Mouse (Mus musculus) heart, embryonic 16.5 days (tissue): ENCODE measurements around the gene Rbm15. TPM values are rescaled to one million over a fixed set of nuclear protein-coding genes. Genes with fewer than 3 reads are reported as not detected.
A peak's percentile ranks its signal among the peaks of the same experiment; 100 is the strongest.

Experiments
- ATAC-seq: fragments of 200-750 bp; cut with Nextera tagmentation; replicated peaks from 2 replicates; pipeline ENCODE4 v1.8.0; 2017; ENCODE audit warnings: moderate number of reproducible peaks; ENCODE audit not compliant: insufficient read depth, low FRiP score; ENCODE audit errors: extremely low read depth
- H3K27ac ChIP-seq: fragments of 300-500 bp; sonication (generic); 2 replicates; pipeline ENCODE4 v1.5.1; 2014; ENCODE audit warnings: mild to moderate bottlenecking, low read length, control low read depth, moderate library complexity
- H3K27me3 ChIP-seq: fragments of 300-500 bp; sonication (generic); 2 replicates; pipeline ENCODE4 v1.6.1; 2014; ENCODE audit warnings: low read length, mixed read lengths; ENCODE audit not compliant: control insufficient read depth, insufficient read depth
- H3K36me3 ChIP-seq: fragments of 300-500 bp; sonication (generic); 2 replicates; pipeline ENCODE4 v1.6.1; 2014; ENCODE audit not compliant: control insufficient read depth, insufficient read depth
- H3K4me1 ChIP-seq: fragments of 300-500 bp; sonication (generic); 2 replicates; pipeline ENCODE4 v1.6.1; 2014; ENCODE audit warnings: low read length, mixed read lengths; ENCODE audit not compliant: control insufficient read depth, insufficient read depth
- H3K4me2 ChIP-seq: fragments of 300-500 bp; sonication (generic); 2 replicates; pipeline ENCODE4 v1.6.1; 2014; ENCODE audit warnings: low read depth, mild to moderate bottlenecking, control low read depth, low read length
- H3K4me3 ChIP-seq: fragments of 300-500 bp; sonication (generic); 2 replicates; pipeline ENCODE4 v1.5.1; 2014; ENCODE audit warnings: mild to moderate bottlenecking, control low read depth, low read length
- H3K9ac ChIP-seq: fragments of 300-500 bp; sonication (generic); 2 replicates; pipeline ENCODE4 v1.6.1; 2014; ENCODE audit warnings: low read length, control low read depth
- H3K9me3 ChIP-seq: fragments of 300-500 bp; sonication (generic); replicated peaks from 2 replicates; pipeline ENCODE4 v1.6.1; 2016; ENCODE audit warnings: low read length; ENCODE audit not compliant: control insufficient read depth
- WGBS: fragments of 180-500 bp; shearing (Covaris S2); extraction: QIAGEN DNeasy Blood & Tissue Kit; methylation state at CpG from one replicate; pipeline ENCODE4 v1.1.7; 2014; 5-methylcytosine and 5-hydroxymethylcytosine counted together
- polyA plus RNA-seq: library from polyadenylated mRNA; unstranded; fragments of >200 nt; fragmentation: Nextera tagmentation; extraction: Ambion mirVana; gene quantifications from 2 replicates; pipeline ENCODE4 v1.2.1, GENCODE M21; 2015

Rbm15 gene
- 10.5 and 10.8 TPM in 2 replicates for polyA plus RNA-seq

DNA sequence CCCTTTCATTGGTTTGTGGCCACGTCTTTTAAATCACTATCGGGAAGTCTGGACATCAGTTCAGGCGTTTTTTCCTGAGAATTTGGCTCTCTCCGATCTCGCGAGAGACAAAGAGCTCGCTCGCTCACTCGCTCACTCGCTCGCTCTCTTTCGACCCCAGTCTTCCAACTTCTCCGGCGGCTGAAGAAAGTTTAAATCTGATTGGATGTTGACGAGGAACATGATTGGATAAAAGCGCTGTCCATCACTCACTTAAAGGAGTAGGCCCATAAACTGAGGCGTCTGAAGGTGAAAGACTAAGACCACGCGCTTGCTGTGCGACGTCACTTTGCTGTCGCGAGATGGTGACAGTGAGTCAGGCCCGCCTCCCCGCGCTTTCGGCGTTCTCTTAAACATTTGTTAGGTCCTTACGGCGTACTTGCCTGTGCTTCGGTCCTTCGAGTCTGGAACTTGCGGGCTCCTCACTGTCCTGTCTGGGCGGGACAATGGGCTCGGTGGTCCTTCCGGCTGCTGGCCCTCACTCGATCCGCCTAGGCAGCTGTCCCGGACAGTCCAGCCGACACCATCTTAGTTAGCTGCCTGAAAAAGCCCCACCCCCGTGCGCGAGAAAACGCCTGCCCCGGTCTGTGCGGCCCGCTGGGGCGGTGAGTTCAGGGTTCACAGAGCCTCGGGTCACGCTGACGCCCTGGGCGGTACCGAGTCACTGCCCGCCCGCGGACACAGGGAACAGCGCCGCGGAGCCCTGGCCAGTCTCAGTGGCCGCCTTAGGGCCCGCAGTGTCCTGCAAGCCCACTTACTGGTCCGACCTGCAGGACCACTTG is at the start of gene Rbm15:
Gene Rbm15, minus strand, starts transcription at position 293 of the 821 bp plus-strand sequence.
- H3K4me3 ChIP-seq, result peak within 1 kb of the TSS; percentile 99
- H3K9ac ChIP-seq, result peak within 1 kb of the TSS; percentile 95
- H3K4me2 ChIP-seq, result peak within 1 kb of the TSS; percentile 95
- H3K36me3 ChIP-seq, result peaks cover 15% of the 10 kb centered on the region; the same call in 1 of the 2 replicates
- H3K27me3 ChIP-seq, result no peaks in the 10 kb centered on the region
- peaks cover 27% of the 10 kb centered on the region for H3K4me1 ChIP-seq
- no peaks in the 10 kb centered on the region for H3K9me3 ChIP-seq
- ATAC-seq, result peak; percentile 90
- H3K27ac ChIP-seq, result peak within 1 kb of the TSS; percentile 99
- under 1% methylated on average over 62 of the region's 62 CpGs for WGBS

DNA sequence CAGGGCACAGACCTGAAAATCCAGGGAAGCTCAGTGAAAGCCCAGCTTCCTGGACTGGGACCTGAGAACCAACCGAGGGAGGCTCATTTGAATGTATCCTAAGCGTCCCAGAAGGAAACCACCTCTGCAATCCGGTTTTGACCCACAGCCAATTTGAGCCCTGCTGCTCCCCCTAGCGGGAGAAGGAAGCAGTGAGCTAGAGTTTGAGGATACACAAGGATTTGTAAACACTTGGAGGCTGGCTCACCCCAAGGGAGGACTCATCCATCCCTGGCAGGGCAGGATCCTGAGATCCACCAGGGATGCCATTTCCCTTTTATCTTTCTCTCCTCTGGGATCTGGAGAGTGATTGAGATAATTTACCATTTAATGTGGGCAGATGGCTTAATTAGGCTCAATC is 45.9 kb upstream of the Rbm15 start:
- no peak overlapping the region for H3K27ac ChIP-seq
- no peak overlapping the region for H3K9ac ChIP-seq
- H3K36me3 ChIP-seq, result no peaks in the 10 kb centered on the region
- ATAC-seq, result no peak
- H3K4me2 ChIP-seq, result no peak overlapping the region
- no peaks in the 10 kb centered on the region for H3K9me3 ChIP-seq
- WGBS, result 10% methylated on average over 4 of the region's 4 CpGs
- H3K4me3 ChIP-seq, result no peak overlapping the region
- no peaks in the 10 kb centered on the region for H3K27me3 ChIP-seq
- no peaks in the 10 kb centered on the region for H3K4me1 ChIP-seq

- no peak for ATAC-seq
- Histone ChIP-seq H3K4me1 (no peaks in the 10 kb centered on the region), H3K4me2 (no peak overlapping the region), H3K36me3 (no peaks in the 10 kb centered on the region), H3K4me3 (no peak overlapping the region), H3K27me3 (no peaks in the 10 kb centered on the region), H3K27ac (no peak overlapping the region), H3K9me3 (no peaks in the 10 kb centered on the region), H3K9ac (no peak overlapping the region)
- 66% methylated on average over 5 of the region's 5 CpGs for WGBS
These were observed 45.2 kb upstream of the Rbm15 start for GRCm38 (mm10) chr3:107378626-107379025.

GRCm38 (mm10) chr3:107374948-107375664 is 41.6 kb upstream of the Rbm15 start:
- Histone ChIP-seq H3K4me1 (no peaks in the 10 kb centered on the region), H3K4me3 (no peak overlapping the region), H3K9ac (no peak overlapping the region), H3K36me3 (no peaks in the 10 kb centered on the region), H3K9me3 (no peaks in the 10 kb centered on the region), H3K27me3 (no peaks in the 10 kb centered on the region), H3K27ac (no peak overlapping the region), H3K4me2 (no peak overlapping the region)
- 20% methylated on average over 6 of the region's 6 CpGs for WGBS
- ATAC-seq, result no peak

DNA sequence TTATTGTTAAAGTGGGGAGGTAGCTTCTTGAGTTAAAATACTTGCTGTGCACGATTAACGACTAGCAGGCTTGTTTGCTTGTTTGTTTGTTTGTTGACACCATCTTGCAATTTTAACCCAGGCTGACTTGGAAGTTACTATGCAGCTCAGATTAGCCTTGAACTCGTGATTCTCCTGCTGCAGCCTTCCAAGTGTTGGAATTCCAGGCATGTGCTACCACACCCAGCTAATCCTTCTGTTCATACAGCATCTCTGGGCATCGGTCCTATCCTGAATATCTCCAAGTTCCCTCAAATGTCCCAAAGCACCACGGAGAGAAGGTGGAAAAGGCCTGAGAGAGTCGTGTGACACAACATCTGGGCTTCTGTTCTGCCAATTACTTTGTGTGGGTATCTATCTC is 35.7 kb upstream of the Rbm15 start:
- Histone ChIP-seq H3K36me3 (no peaks in the 10 kb centered on the region), H3K27me3 (0 out of 2 replicates have a peak, but pooled peaks cover 2% of the 10 kb centered on the region), H3K9ac (no peak overlapping the region), H3K4me2 (no peak overlapping the region), H3K27ac (no peak overlapping the region), H3K4me1 (no peaks in the 10 kb centered on the region), H3K9me3 (no peaks in the 10 kb centered on the region), H3K4me3 (no peak overlapping the region)
- 63% methylated on average over 6 of the region's 6 CpGs for WGBS
- no peak for ATAC-seq

DNA sequence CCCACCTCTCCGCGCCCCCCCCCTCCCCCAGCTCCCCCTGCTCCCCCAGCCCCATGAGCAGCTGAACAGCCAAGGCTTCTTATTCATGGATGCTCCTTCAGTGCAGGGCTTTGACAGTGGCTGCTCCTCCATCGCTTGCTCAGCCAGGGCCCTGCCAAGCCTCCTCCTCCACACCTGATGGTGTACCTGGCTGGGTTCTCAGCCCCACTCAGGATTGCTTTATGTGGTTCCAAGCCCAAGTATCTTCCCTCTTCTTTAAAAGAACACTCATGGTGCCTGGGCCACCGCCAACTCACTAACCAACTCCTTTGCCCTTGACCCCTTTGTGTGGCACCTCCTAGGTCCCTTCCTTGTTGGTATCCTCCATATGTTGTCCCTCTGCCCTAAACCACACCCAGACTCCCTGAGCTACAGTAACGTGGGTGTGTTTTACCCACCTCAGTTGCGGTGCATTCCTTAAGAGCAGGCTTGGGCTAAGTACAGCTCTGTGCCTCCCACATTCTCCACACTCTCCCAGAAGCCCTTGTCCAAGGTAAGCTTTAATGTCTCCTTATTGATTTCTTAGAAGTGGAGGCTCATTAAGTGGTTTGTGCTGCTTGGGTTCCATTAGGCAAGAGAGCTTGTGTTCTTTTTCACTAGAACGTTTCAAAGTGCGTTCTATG is 34.6 kb upstream of the Rbm15 start:
- Histone ChIP-seq H3K27me3 (0 out of 2 replicates have a peak, but pooled peaks cover 2% of the 10 kb centered on the region), H3K4me3 (no peak overlapping the region), H3K4me1 (no peaks in the 10 kb centered on the region), H3K27ac (no peak overlapping the region), H3K36me3 (no peaks in the 10 kb centered on the region), H3K9ac (no peak overlapping the region), H3K4me2 (no peak overlapping the region), H3K9me3 (no peaks in the 10 kb centered on the region)
- WGBS, result 71% methylated on average over 8 of the region's 8 CpGs
- ATAC-seq, result no peak

- Histone ChIP-seq H3K4me1 (no peaks in the 10 kb centered on the region), H3K27ac (no peak overlapping the region), H3K4me3 (no peak overlapping the region), H3K36me3 (no peaks in the 10 kb centered on the region), H3K9ac (no peak overlapping the region), H3K4me2 (no peak overlapping the region), H3K27me3 (0 out of 2 replicates have a peak, but pooled peaks cover 2% of the 10 kb centered on the region), H3K9me3 (no peaks in the 10 kb centered on the region)
- ATAC-seq, result no peak
- 87% methylated on average over 4 of the region's 4 CpGs for WGBS
These were observed 31.9 kb upstream of the Rbm15 start for GRCm38 (mm10) chr3:107365341-107365740.

DNA sequence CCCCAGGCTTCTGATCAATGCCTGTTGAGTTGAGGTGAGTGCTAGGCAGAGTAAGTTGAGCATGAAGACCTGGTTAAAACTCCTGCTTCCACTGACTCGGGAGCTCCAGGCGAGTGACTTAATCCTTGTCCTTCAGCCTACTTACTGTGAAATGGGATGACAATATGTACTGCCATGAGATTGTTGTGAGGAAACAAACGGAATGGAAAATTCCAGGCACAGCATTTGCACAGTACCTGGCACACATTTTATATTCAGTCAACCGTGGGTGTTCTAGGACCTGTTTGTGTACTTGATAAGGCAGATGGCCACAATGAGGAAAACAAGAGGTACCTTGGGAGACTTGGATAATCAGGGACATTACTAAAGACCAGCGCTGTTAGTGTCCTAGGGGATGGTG is 29.9 kb upstream of the Rbm15 start:
- 76% methylated on average over 5 of the region's 5 CpGs for WGBS
- Histone ChIP-seq H3K4me3 (no peak overlapping the region), H3K27ac (no peak overlapping the region), H3K4me2 (no peak overlapping the region), H3K36me3 (no peaks in the 10 kb centered on the region), H3K4me1 (no peaks in the 10 kb centered on the region), H3K9me3 (no peaks in the 10 kb centered on the region), H3K27me3 (peaks cover 6% of the 10 kb centered on the region; the same call in 1 of the 2 replicates), H3K9ac (no peak overlapping the region)
- no peak for ATAC-seq
